Mouse (Mus musculus) MEL (cell line): Measurements from ENCODE around the gene Rnf185. TPM values are rescaled to one million over a fixed set of nuclear protein-coding genes. Genes with fewer than 3 reads are reported as not detected.

Source experiments
- DNase-seq: peaks from one replicate; pipeline ENCODE4 v3.0.0; 2011; ENCODE audit warnings: low read depth, low spot score
- H3K27ac ChIP-seq: 2 replicates; pipeline ENCODE4 v1.5.1; 2012; ENCODE audit warnings: low read depth, mild to moderate bottlenecking, control low read depth, low read length, moderate library complexity; ENCODE audit not compliant: control insufficient read depth
- H3K27me3 ChIP-seq, 2 experiments: fragments of 150-350 bp in 1 of 2; sonication (generic) in 1 of 2; 2 replicates each; pipeline ENCODE4 v1.6.1; 2012; ENCODE audit warnings: low read length in 2 of 2, mild to moderate bottlenecking in 2 of 2, improper control_type of control experiment in 1 of 2, moderate library complexity in 1 of 2; ENCODE audit not compliant: insufficient read depth in 2 of 2, control insufficient read depth in 1 of 2
- H3K36me3 ChIP-seq, 2 experiments: 2 replicates each; pipeline ENCODE4 v1.6.1; 2012 to 2014; ENCODE audit warnings: low read length in 2 of 2, improper control_type of control experiment in 1 of 2, inconsistent platforms in 1 of 2, mild to moderate bottlenecking in 1 of 2; ENCODE audit not compliant: insufficient read depth in 2 of 2, control insufficient read depth in 1 of 2
- H3K4me1 ChIP-seq, 2 experiments: fragments of 150-350 bp in 1 of 2; sonication (generic) in 1 of 2; 2 replicates each; pipeline ENCODE4 v1.6.1; 2012; ENCODE audit warnings: low read length in 2 of 2, improper control_type of control experiment in 1 of 2, mild to moderate bottlenecking in 1 of 2; ENCODE audit not compliant: insufficient read depth in 2 of 2, control insufficient read depth in 1 of 2
- H3K4me3 ChIP-seq, 2 experiments: fragments of 150-350 bp in 1 of 2; sonication (generic) in 1 of 2; 2 replicates each; pipeline ENCODE4 v1.5.1; 2012; ENCODE audit warnings: low read depth in 2 of 2, low read length in 2 of 2, mild to moderate bottlenecking in 2 of 2, moderate library complexity in 2 of 2, control low read depth in 1 of 2, improper control_type of control experiment in 1 of 2; ENCODE audit not compliant: control insufficient read depth in 1 of 2, insufficient read depth in 1 of 2
- H3K79me2 ChIP-seq: 2 replicates; pipeline ENCODE4 v1.6.1; 2012; ENCODE audit warnings: mild to moderate bottlenecking, low read length, moderate library complexity; ENCODE audit not compliant: control insufficient read depth, poor library complexity, insufficient read depth
- H3K9ac ChIP-seq: 2 replicates; pipeline ENCODE4 v1.6.1; 2012; ENCODE audit warnings: low read depth, mild to moderate bottlenecking, control low read depth, low read length, moderate library complexity; ENCODE audit not compliant: control insufficient read depth, poor library complexity, severe bottlenecking
- H3K9me3 ChIP-seq: fragments of 150-350 bp; sonication (generic); replicated peaks from 2 replicates; pipeline ENCODE4 v1.6.1; 2012; ENCODE audit warnings: mild to moderate bottlenecking, low read length, improper control_type of control experiment, moderate library complexity; ENCODE audit not compliant: insufficient read depth
- CHD1 ChIP-seq: IDR thresholded peaks from 2 replicates; pipeline ENCODE4 v1.6.1; 2012; ENCODE audit warnings: low read depth, mild to moderate bottlenecking, inconsistent platforms, low read length, improper control_type of control experiment
- CTCF ChIP-seq, 3 experiments: IDR thresholded peaks in 2 of 3; conservative IDR thresholded peaks in 1 of 3; 2 replicates each; pipeline ENCODE4 v1.5.1; 2011 to 2012; ENCODE audit warnings: low read length in 3 of 3, low read depth in 2 of 3, mild to moderate bottlenecking in 2 of 3, improper control_type of control experiment in 1 of 3, inconsistent platforms in 1 of 3, mixed read lengths in 1 of 3, moderate library complexity in 1 of 3; ENCODE audit not compliant: control insufficient read depth in 1 of 3, insufficient read depth in 1 of 3, poor library complexity in 1 of 3, severe bottlenecking in 1 of 3
- E2F4 ChIP-seq: IDR thresholded peaks from 2 replicates; pipeline ENCODE4 v1.6.1; 2011; ENCODE audit warnings: low read depth, low read length, improper control_type of control experiment, borderline replicate concordance
- EP300 ChIP-seq, 2 experiments: IDR thresholded peaks; 2 replicates each; pipeline ENCODE4 v1.6.1; 2011; ENCODE audit warnings: improper control_type of control experiment in 2 of 2, low read length in 2 of 2, low read depth in 1 of 2, mild to moderate bottlenecking in 1 of 2
- ETS1 ChIP-seq: IDR thresholded peaks from 2 replicates; pipeline ENCODE4 v1.6.1; 2012; ENCODE audit warnings: low read depth, mild to moderate bottlenecking, inconsistent platforms, low read length, improper control_type of control experiment, moderate library complexity
- GABPA ChIP-seq: IDR thresholded peaks from 2 replicates; pipeline ENCODE4 v1.6.1; 2012; ENCODE audit warnings: low read depth, mild to moderate bottlenecking, inconsistent platforms, low read length, improper control_type of control experiment, moderate library complexity
- GATA1 ChIP-seq: IDR thresholded peaks from 2 replicates; pipeline ENCODE4 v1.6.1; 2011; ENCODE audit warnings: low read depth, low read length, improper control_type of control experiment
- HCFC1 ChIP-seq: IDR thresholded peaks from 2 replicates; pipeline ENCODE4 v1.6.1; 2012; ENCODE audit warnings: low read depth, mild to moderate bottlenecking, inconsistent platforms, low read length, improper control_type of control experiment, moderate library complexity
- KAT2A ChIP-seq: conservative IDR thresholded peaks from 2 replicates; pipeline ENCODE4 v1.6.1; 2012; ENCODE audit warnings: low read depth, low read length, improper control_type of control experiment, inconsistent platforms
- MAX ChIP-seq: IDR thresholded peaks from 2 replicates; pipeline ENCODE4 v1.6.1; 2011; ENCODE audit warnings: low read length, improper control_type of control experiment
- MAZ ChIP-seq: IDR thresholded peaks from 2 replicates; pipeline ENCODE4 v1.6.1; 2012; ENCODE audit warnings: low read depth, mild to moderate bottlenecking, inconsistent platforms, low read length, improper control_type of control experiment
- MEF2A ChIP-seq: IDR thresholded peaks from 2 replicates; pipeline ENCODE4 v1.6.1; 2014; ENCODE audit warnings: low read depth, mild to moderate bottlenecking, inconsistent platforms, low read length, improper control_type of control experiment; ENCODE audit not compliant: poor library complexity, insufficient replicate concordance, severe bottlenecking; ENCODE audit errors: extremely low read depth
- MXI1 ChIP-seq: IDR thresholded peaks from 2 replicates; pipeline ENCODE4 v1.6.1; 2011; ENCODE audit warnings: mild to moderate bottlenecking, low read depth, low read length, improper control_type of control experiment
- MYB ChIP-seq: IDR thresholded peaks from 2 replicates; pipeline ENCODE4 v1.6.1; 2011; ENCODE audit warnings: mild to moderate bottlenecking, low read depth, low read length, improper control_type of control experiment
- MYC ChIP-seq: IDR thresholded peaks from 2 replicates; pipeline ENCODE4 v1.6.1; 2011; ENCODE audit warnings: low read depth, mild to moderate bottlenecking, low read length, improper control_type of control experiment, moderate library complexity
- NELFE ChIP-seq: IDR thresholded peaks from 2 replicates; pipeline ENCODE4 v1.6.1; 2011; ENCODE audit warnings: low read depth, low read length, improper control_type of control experiment
- POLR2A ChIP-seq, 2 experiments: IDR thresholded peaks; 2 replicates each; pipeline ENCODE4 v1.6.1; 2011 to 2012; ENCODE audit warnings: low read length in 2 of 2, mild to moderate bottlenecking in 2 of 2, control low read depth in 1 of 2, improper control_type of control experiment in 1 of 2, low read depth in 1 of 2, moderate library complexity in 1 of 2; ENCODE audit not compliant: control insufficient read depth in 1 of 2, insufficient read depth in 1 of 2, poor library complexity in 1 of 2
- POLR2AphosphoS2 ChIP-seq: IDR thresholded peaks from 2 replicates; pipeline ENCODE4 v1.6.1; 2011; ENCODE audit warnings: low read length, improper control_type of control experiment
- POLR2AphosphoS5 ChIP-seq: IDR thresholded peaks from 2 replicates; pipeline ENCODE4 v1.6.1; 2012; ENCODE audit warnings: low read depth, borderline replicate concordance, mild to moderate bottlenecking, inconsistent platforms, low read length, moderate library complexity, mixed read lengths
- RAD21 ChIP-seq: IDR thresholded peaks from 2 replicates; pipeline ENCODE4 v1.6.1; 2011; ENCODE audit warnings: mild to moderate bottlenecking, low read depth, low read length, improper control_type of control experiment
- RCOR1 ChIP-seq: IDR thresholded peaks from 2 replicates; pipeline ENCODE4 v1.6.1; 2012; ENCODE audit warnings: low read depth, mild to moderate bottlenecking, inconsistent platforms, low read length, improper control_type of control experiment
- SIN3A ChIP-seq: IDR thresholded peaks from 2 replicates; pipeline ENCODE4 v1.6.1; 2012; ENCODE audit warnings: low read length, improper control_type of control experiment, inconsistent platforms
- TAL1 ChIP-seq: IDR thresholded peaks from 2 replicates; pipeline ENCODE4 v1.6.1; 2012; ENCODE audit warnings: mild to moderate bottlenecking, inconsistent platforms, low read length, moderate library complexity, mixed read lengths
- TBP ChIP-seq: IDR thresholded peaks from 2 replicates; pipeline ENCODE4 v1.8.0; 2011; ENCODE audit warnings: low read depth, low read length, improper control_type of control experiment
- TCF12 ChIP-seq: IDR thresholded peaks from 2 replicates; pipeline ENCODE4 v1.6.1; 2014; ENCODE audit warnings: low read depth, mild to moderate bottlenecking, inconsistent platforms, low read length, improper control_type of control experiment, moderate library complexity
- USF2 ChIP-seq, 2 experiments: IDR thresholded peaks; 2 replicates each; pipeline ENCODE4 v1.6.1; 2011 to 2012; ENCODE audit warnings: improper control_type of control experiment in 2 of 2, low read length in 2 of 2, borderline replicate concordance in 1 of 2, inconsistent platforms in 1 of 2, low read depth in 1 of 2, mild to moderate bottlenecking in 1 of 2; ENCODE audit not compliant: insufficient read depth in 1 of 2
- ZC3H11A ChIP-seq: IDR thresholded peaks from 2 replicates; pipeline ENCODE4 v1.6.1; 2012; ENCODE audit warnings: low read depth, mild to moderate bottlenecking, inconsistent platforms, low read length, improper control_type of control experiment
- ZKSCAN1 ChIP-seq: IDR thresholded peaks from 2 replicates; pipeline ENCODE4 v1.6.1; 2012; ENCODE audit warnings: low read depth, mild to moderate bottlenecking, inconsistent platforms, low read length, improper control_type of control experiment, moderate library complexity
- ZNF384 ChIP-seq: IDR thresholded peaks from 2 replicates; pipeline ENCODE4 v1.6.1; 2012; ENCODE audit warnings: low read depth, mild to moderate bottlenecking, inconsistent platforms, low read length, improper control_type of control experiment
- polyA plus RNA-seq, 2 experiments: library from polyadenylated mRNA; stranded (reverse) in 1 of 2; unstranded in 1 of 2; fragments of >175 nt in 1 of 2; fragments of >200 nt in 1 of 2; gene quantifications; 2 replicates each; pipeline versions ENCODE4 v1.2.1 to v1.2.4; 2012; ENCODE audit warnings: low replicate concordance in 2 of 2, low read depth in 1 of 2; ENCODE audit not compliant: insufficient read length in 2 of 2, insufficient read depth in 1 of 2, missing spikeins in 1 of 2
- total RNA-seq: library from RNA; depleted of rRNA; stranded (reverse); fragments of 300-350 nt; gene quantifications from 2 replicates; pipeline ENCODE4 v1.2.3, GENCODE M21; 2012

Gene Rnf185
- total and polyA plus RNA-seq, 3 experiments: 9.9 to 13.8 TPM; not detected in 1

- peaks cover 6 to 18% of the 10 kb centered on the region in 2 experiments for H3K4me1 ChIP-seq
- DNase-seq: peak; percentile 91
- H3K27ac ChIP-seq: 0 out of 2 replicates have a peak overlapping the region, but pooled peaks have one; percentile 6
- H3K36me3 ChIP-seq: peaks cover 2 to 14% of the 10 kb centered on the region in 2 experiments; a peak in 3 of 4 replicates
- H3K4me3 ChIP-seq: no peak overlapping the region
- TF ChIP-seq RCOR1: peak; percentile 57; the same call in 1 of the 2 replicates
- TF ChIP-seq SIN3A: peak; percentile 93
- no peak for TF ChIP-seq MXI1
- TF ChIP-seq TAL1: peak; percentile 32
- no peak for TF ChIP-seq MYC
- TF ChIP-seq GATA1: peak; percentile 79
- no peak for TF ChIP-seq E2F4
- TF ChIP-seq CHD1: no peak
- no peak for TF ChIP-seq RAD21
- peak; percentile 44 to 53; a peak in 3 of 4 replicates for TF ChIP-seq EP300 (IDR thresholded peaks at IDR 0.05; ENCODE audit: low read depth in 1 of 2, low read length in 2 of 2)
- no peak for TF ChIP-seq NELFE
- TF ChIP-seq TCF12: 0 out of 2 replicates have a peak, but pooled peaks have one; percentile 50
- 0 out of 2 replicates have a peak, but pooled peaks have one; percentile 5 for TF ChIP-seq ZC3H11A
- TF ChIP-seq ETS1: peak; percentile 94
- no peaks in the 10 kb centered on the region for H3K79me2 ChIP-seq
- H3K9ac ChIP-seq: no peak overlapping the region
- H3K9me3 ChIP-seq: no peaks in the 10 kb centered on the region
- H3K27me3 ChIP-seq: no peaks in the 10 kb centered on the region
Observed at GRCm38 (mm10) chr11:3379427-3379826, 72.7 kb downstream of the Rnf185 start.

- H3K79me2 ChIP-seq: no peaks in the 10 kb centered on the region
- H3K36me3 ChIP-seq: peaks cover 0 to 6% of the 10 kb centered on the region in 2 experiments; a peak in 3 of 4 replicates
- no peaks in the 10 kb centered on the region for H3K27me3 ChIP-seq
- H3K4me1 ChIP-seq: peaks cover 2 to 7% of the 10 kb centered on the region in 2 experiments
- no peak overlapping the region for H3K27ac ChIP-seq
- H3K9ac ChIP-seq: no peak overlapping the region
- no peak for DNase-seq
- no peak overlapping the region for H3K4me3 ChIP-seq
- no peak for TF ChIP-seq HCFC1
- no peak for TF ChIP-seq TCF12
- no peak for TF ChIP-seq CTCF (IDR thresholded peaks at IDR 0.05 in 2 of 3, conservative IDR thresholded peaks at IDR 0.05 in 1 of 3; ENCODE audit: control insufficient read depth in 1 of 3, insufficient read depth in 1 of 3, low read depth in 2 of 3, low read length in 3 of 3, poor library complexity in 1 of 3, severe bottlenecking in 1 of 3)
- no peak for TF ChIP-seq RAD21
- TF ChIP-seq E2F4: no peak
- TF ChIP-seq TAL1: no peak
- no peak for TF ChIP-seq USF2 (IDR thresholded peaks at IDR 0.05; ENCODE audit: borderline replicate concordance in 1 of 2, insufficient read depth in 1 of 2, low read depth in 1 of 2, low read length in 2 of 2)
- no peak for TF ChIP-seq ZNF384
- no peak for TF ChIP-seq TBP
- TF ChIP-seq MEF2A: no peak
- TF ChIP-seq MAX: no peak
- no peak for TF ChIP-seq POLR2AphosphoS2
- no peak for TF ChIP-seq POLR2A (IDR thresholded peaks at IDR 0.05; ENCODE audit: control insufficient read depth in 1 of 2, insufficient read depth in 1 of 2, low read depth in 1 of 2, low read length in 2 of 2, poor library complexity in 1 of 2)
- TF ChIP-seq MYB: no peak
- no peak for TF ChIP-seq ZKSCAN1
- no peak for TF ChIP-seq POLR2AphosphoS5
- TF ChIP-seq KAT2A: no peak
- TF ChIP-seq GABPA: no peak
- no peak for TF ChIP-seq MAZ
- TF ChIP-seq, all 39 proteins: peak for 0
- H3K9me3 ChIP-seq: no peaks in the 10 kb centered on the region
Observed at GRCm38 (mm10) chr11:3374741-3375140, 77.4 kb downstream of the Rnf185 start.
